Mouse (Mus musculus): ENCODE measurements around the gene Peg10.
"Not testable (repeated sequence)": the region's sequence is repeated elsewhere in the genome, so short reads cannot be mapped to it uniquely, and the experiment has no call there.

Peg10 gene

DNA sequence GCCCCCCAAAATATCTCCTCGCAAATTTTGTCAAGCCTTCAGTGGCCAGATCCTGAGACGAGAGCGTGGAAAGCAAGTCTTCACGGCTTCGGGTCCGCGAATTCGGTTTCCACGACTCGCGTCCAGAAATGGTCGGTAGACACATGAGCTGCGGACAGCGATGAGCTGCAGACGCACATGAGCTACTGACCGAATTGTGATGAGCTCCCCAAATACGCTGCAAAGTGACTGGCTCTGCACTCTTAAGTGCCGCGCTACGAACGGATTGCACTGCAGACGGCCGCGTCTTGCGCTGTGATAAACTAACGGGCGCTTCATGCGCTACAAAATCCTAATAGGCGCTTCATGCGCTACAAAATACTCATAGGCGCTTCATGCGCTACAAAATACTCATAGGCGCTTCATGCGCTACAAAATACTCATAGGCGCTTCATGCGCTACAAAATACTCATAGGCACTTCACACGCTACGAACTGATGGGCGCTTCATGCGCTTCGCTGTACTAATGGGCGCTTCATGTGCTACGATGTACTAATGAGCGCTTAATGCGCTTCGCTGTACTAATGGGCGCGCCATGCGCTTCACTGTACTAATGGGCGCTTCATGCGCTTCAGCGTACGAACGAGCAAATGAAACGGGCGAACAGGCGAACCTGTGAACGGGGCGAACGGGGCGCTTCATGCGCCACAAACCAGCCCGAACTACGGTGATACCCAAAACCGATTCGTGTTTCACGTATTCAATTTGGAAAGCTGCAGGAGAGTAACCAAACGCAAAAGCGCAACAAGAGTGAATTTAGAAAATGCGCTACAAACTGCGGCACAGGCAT lies 785 bp downstream of the Peg10 start:
- intact Hi-C loops (cut with DNase I), result loop anchor here (5.0 kb wide), 1 partner anchor 146 kb away; the partner anchor contains the start of gene Casd1

GRCm38 (mm10) chr6:4748506-4748961 lies 1.4 kb downstream of the Peg10 start:
- intact Hi-C loops (cut with DNase I), result loop anchor here (5.0 kb wide), 1 partner anchor 146 kb away; the partner anchor contains the start of gene Casd1

DNA sequence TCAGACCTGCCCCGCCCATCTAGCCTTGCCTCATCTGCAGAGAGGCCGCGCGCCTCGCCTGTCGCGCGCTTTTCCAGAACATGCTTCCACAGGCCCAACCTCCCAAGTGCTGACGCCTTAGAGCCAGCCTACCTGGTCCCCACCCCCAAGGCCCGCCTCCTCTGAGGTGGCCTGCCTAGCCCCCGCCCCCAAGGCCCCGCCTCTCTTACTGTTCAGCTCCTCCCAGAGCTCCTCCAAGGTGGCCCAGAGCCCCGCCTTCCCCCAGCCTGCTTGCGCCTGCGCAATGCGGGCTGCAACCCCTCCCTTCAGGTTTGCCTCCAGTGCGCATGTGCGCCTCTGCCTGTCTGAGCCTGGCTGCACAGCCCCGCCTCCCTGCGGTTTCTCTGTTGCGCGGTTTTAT lies 2.0 kb downstream of the Peg10 start:
- intact Hi-C loops (cut with DNase I), result loop anchor here (5.0 kb wide), 1 partner anchor 147 kb away; the partner anchor contains the start of gene Casd1

DNA sequence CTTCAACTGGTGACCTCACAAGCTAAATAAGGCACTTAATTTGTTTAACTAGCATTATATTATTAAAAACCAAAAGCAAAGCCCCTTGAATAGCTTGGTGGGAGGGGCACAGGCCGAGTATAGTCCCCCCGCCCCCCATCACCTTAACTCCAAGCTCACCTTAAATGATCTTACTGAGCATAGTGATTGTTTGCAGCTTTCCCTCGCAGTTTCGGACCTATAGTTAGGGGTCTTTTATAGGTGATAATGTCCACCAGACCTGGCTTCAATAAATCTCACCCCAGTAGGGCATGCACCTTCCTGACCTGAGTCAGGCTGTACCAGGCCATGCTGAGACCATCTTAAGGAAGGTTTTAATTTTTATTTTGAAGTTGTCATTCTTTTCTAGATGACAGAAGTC lies 4.2 kb downstream of the Peg10 start:
- intact Hi-C loops (cut with DNase I), result no loop called here

DNA sequence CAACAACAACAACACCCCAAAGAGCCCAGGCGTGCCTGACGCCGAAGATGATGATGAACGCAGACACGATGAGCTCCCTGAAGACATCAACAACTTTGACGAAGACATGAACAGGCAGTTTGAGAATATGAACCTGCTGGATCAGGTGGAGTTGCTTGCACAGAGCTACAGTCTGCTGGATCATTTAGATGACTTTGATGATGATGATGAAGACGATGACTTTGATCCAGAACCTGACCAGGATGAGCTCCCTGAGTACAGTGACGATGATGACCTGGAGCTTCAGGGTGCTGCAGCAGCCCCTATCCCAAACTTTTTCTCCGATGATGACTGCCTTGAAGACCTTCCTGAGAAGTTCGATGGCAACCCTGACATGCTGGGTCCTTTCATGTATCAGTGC lies 7.2 kb downstream of the Peg10 start:
- intact Hi-C loops (cut with DNase I), result no loop called here

DNA sequence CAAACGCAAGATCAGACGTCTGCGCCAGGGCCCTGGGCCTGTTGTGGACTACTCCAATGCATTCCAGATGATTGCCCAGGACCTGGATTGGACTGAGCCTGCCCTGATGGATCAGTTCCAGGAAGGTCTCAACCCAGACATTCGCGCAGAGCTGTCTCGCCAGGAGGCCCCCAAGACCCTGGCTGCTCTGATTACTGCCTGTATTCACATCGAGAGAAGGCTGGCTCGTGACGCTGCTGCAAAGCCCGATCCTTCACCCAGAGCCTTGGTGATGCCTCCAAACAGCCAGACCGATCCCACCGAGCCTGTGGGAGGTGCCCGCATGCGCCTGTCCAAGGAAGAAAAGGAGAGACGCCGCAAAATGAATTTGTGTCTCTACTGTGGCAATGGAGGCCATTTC lies 7.8 kb downstream of the Peg10 start:
- intact Hi-C loops (cut with DNase I), result no loop called here

DNA sequence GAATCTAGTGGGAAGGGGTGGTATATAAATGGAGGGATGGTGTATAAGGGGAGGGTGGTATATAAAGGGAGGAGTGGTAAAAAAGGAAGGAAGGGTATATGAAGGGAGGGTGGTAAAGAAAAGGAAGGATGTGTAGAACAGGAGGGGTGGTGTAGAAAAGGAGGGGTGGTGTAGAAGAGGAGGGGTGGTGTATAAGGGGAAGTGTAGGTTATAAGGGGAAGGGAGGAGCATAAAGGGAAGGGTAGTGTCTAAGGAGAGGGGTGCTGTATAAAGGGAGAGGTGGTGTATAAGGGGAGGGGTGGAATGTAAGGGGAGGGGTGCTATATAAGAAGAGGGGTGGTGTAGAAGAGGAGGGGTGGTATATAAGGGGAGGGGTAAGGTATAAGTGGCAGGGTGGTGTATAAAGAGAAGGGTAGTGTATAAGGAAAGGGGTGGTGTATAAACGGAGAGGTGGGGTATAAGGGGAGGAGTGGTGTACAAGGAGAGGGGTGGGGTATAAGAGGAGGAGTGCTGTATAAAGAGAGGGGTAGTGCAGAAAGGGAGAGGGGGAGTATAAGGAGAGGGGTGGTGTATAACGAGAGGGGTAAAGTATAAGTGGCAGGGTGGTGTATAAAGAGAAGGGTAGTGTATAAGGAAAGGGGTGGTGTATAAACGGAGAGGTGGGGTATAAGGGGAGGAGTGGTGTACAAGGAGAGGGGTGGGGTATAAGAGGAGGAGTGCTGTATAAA lies 14.5 kb downstream of the Peg10 start:
- intact Hi-C loops (cut with DNase I), result not testable (repeated sequence)

DNA sequence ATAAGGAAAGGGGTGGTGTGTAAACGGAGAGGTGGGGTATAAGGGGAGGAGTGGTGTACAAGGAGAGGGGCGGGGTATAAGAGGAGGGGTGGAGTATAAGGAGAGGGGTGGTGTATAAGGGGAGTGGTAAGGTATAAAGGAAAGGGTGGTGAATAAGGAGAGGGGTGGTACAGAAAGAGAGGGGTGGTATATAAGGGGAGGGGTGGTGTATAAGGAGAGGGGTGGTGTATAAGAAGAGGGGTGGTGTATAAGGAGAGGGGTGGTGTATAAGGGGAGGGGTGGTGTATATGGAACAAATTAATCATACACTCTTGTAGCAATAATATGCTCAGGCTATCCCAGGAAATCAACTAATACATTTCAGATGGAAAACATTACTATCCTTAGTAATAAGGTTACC lies 15.1 kb downstream of the Peg10 start:
- intact Hi-C loops (cut with DNase I), result no loop called here

DNA sequence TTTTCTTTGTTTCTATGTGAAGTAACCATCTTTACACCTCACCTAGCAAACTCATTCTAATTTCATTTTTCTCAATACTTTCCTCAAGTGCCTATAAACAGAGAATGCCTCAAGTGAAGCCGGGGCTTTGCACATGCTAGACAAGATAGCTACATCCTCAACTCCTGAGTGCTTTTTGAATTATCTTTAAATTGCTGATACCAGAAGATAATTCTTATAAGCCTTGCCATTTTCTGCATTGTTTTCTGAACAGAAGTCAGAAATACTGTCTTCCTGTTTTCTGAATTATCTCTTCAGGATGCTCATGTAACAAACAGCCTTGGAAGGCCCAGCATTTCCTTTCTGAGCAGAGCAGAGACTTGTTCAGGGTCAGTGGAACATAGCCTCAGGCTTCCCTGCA lies 49.2 kb downstream of the Peg10 start:
- intact Hi-C loops (cut with DNase I), result no loop called here

- intact Hi-C loops (cut with DNase I), result not testable (repeated sequence)
Measured at GRCm38 (mm10) chr6:4797317-4797716, 50.2 kb downstream of the Peg10 start.

GRCm38 (mm10) chr6:4798382-4798781 lies 51.3 kb downstream of the Peg10 start:
- intact Hi-C loops (cut with DNase I), result no loop called here

GRCm38 (mm10) chr6:4799359-4799758 lies 52.3 kb downstream of the Peg10 start:
- intact Hi-C loops (cut with DNase I), result no loop called here

DNA sequence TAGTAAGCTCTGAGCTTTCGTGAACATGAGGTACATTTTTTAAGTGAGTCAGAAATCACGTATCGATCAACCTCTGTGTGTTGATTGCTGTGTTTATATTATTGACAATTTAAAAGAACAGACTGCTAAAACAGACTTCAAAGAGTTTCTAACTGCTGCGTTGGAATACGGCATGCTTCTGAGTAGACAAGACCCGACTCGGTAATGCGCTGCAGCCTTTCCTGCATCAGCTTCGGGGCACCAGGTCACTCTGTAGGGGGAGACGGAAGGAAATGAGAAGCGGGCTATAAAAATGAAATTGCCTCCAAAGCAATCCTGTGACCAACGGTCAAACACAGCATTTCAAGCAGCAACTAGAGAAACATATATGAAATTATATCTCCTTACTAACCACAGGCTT lies 59.9 kb downstream of the Peg10 start:
- intact Hi-C loops (cut with DNase I), result no loop called here

Measured in adrenal gland (tissue).